Mouse (Mus musculus) c-Kit-positive CD71-negative TER-119-negative erythroid progenitor cells, embryonic 14.5 days (primary cell): ENCODE results near the gene Trpm8.

Experiments used
- DNase-seq: peaks from one replicate; pipeline ENCODE4 v3.0.0-alpha.2; 2013; ENCODE audit warnings: low read depth

Gene Trpm8

DNA sequence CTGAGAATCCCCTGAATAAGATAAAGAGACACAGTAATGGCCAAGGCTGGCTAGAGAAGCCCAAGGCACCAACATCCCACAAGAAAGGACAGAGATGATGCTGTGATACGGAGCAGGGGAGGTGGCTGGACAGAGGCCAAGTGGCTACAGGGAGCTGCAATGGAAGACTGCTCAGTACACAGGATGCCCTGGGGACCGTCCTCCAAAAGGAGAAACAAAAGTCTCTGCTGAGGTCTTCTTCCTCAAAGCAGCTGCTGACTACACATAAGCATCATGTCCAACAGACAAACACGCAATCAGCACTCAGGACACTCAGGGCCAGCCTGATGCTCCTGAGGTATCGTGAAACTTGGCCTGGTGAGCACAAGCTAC is 12.6 kb upstream of the Trpm8 start:
- no peak for DNase-seq

GRCm38 (mm10) chr1:88266123-88266522 is 11.3 kb upstream of the Trpm8 start:
- no peak for DNase-seq

DNA sequence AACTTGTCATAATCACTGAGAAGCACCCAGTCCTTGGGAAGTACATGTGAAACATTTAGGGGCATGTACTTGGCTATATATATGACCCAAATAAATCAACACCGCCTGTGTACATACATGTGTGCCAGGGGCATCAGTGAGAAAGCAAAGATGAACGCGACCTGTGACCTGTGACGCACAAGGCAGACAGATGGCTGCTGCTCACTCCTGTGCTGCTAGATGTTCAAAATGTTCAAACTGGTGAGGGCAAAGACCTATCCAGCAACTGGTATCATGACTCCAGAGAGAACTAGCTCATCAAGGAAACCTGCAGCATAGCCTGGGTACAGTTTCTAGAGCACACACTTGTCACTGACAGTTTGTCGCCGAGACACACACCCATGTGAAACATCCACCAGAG is 10.0 kb upstream of the Trpm8 start:
- DNase-seq = no peak

GRCm38 (mm10) chr1:88268070-88268469 is 9.4 kb upstream of the Trpm8 start:
- no peak for DNase-seq

- DNase-seq = no peak
Observed at GRCm38 (mm10) chr1:88269539-88270309, 7.7 kb upstream of the Trpm8 start.

- no peak for DNase-seq
Observed at GRCm38 (mm10) chr1:88272851-88273250, 4.6 kb upstream of the Trpm8 start.

- DNase-seq = no peak
Observed at GRCm38 (mm10) chr1:88273326-88273725, 4.1 kb upstream of the Trpm8 start.

DNA sequence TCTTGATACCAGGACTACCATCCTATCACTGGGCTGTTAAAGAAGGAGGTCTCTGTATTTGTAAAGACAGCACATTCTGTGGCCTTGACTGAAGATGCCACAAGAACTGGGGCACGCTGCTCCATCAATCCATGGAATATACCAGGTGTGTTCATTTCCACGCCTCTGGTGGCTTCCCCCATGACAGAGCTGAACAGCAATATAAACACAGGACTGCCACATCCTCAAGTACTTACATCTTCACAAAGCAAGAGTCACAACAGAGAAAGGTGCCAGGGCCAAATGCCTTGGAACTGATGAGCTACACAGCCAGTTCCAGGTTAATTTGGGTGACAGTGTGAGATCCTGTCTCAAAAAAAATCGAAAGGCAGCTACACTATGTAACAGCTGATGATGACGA is 3.6 kb upstream of the Trpm8 start:
- DNase-seq = no peak

- DNase-seq = no peak
Observed at GRCm38 (mm10) chr1:88274371-88275077, 2.9 kb upstream of the Trpm8 start.

DNA sequence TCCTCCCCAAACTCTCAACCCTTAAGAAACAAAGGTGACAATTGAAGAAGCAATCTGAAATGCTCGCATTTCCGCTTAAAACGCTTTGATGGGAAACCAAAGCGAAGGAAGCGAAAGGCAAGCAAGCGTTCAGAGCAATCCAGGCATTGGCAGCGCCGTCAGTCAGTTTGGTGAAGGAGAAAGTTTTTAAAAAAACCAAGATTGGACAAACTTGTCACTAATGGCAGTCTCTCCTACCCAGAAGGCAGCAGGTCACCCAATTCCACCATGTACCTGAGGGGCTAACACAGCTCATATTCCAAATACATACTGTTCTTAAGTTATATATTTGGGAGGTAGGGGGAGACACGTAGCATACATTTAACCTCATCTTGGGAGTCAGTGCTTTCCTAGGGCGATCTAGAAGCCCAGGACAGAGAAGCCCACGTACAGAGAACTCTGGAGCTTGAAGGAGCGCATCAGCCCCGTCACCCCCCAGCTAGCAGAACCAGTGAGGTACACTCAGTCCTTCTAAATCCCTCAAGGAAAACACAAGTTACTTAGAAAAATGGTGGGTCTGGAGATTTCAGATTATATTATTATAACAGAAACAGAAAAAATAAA is 2.3 kb upstream of the Trpm8 start:
- DNase-seq = no peak

GRCm38 (mm10) chr1:88275698-88276523 is 1.6 kb upstream of the Trpm8 start:
- no peak for DNase-seq

GRCm38 (mm10) chr1:88276524-88277097 is 850 bp upstream of the Trpm8 start:
- DNase-seq = no peak

- DNase-seq = no peak
Observed at GRCm38 (mm10) chr1:88277818-88278511, 504 bp downstream of the Trpm8 start.

GRCm38 (mm10) chr1:88279111-88280005 is 1.9 kb downstream of the Trpm8 start:
- DNase-seq = no peak

- DNase-seq = no peak
Observed at GRCm38 (mm10) chr1:88280006-88280690, 2.7 kb downstream of the Trpm8 start.

- DNase-seq = no peak
Observed at GRCm38 (mm10) chr1:88282301-88282700, 4.8 kb downstream of the Trpm8 start.

GRCm38 (mm10) chr1:88283376-88284227 is 6.1 kb downstream of the Trpm8 start:
- no peak for DNase-seq

DNA sequence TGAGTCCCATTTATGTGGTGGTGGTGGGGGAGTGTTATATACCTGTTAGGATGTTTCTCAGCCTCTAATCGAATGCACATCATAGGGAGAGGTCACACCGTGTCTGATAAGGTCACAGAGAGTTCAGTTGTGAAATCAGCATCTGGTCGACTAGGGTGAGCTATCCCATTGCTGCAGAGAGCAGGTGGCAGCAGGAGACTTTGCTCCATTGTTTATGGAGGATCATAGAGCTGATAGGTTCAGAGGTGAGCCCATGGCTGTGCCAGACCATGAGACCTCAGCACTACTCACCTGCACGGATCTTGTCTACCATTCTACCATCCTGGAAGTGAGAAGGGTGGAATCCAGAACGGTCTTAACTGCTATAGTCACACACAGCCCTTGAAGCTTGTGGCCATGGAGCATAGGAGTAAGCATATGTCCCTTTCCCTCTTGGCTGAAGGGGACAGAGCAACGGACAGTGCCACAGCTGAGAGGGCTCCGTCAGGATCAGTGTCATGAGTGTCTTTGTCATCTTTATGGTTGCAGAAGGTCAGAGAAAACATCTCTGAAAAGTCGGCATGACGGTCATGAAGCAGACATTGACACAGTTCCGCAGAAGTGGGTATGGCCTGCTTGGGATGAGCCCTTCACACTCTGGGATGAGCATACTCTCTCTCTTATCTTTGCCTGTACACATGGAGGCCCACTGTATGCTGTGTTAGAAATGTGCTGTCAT is 6.9 kb downstream of the Trpm8 start:
- DNase-seq = no peak
